Mouse (Mus musculus) midbrain, embryonic 11.5 days (tissue): Measurements from ENCODE around the gene A930017K11Rik. TPM values are rescaled to one million over a fixed set of nuclear protein-coding genes. Genes with fewer than 3 reads are reported as not detected.

Experiments used
- ATAC-seq: fragments of 200-750 bp; cut with Nextera tagmentation; 2 replicates; pipeline ENCODE4 v1.8.0; 2017; ENCODE audit warnings: moderate TSS enrichment, moderate library complexity; ENCODE audit not compliant: low FRiP score
- DNase-seq: peaks from one replicate; pipeline ENCODE4 v3.0.0; 2015; ENCODE audit warnings: low spot score; ENCODE audit errors: missing footprints
- H3K27ac ChIP-seq: fragments of 300-500 bp; sonication (generic); 2 replicates; pipeline ENCODE4 v1.5.1; 2014; ENCODE audit warnings: low read depth, low read length
- H3K27me3 ChIP-seq: fragments of 300-500 bp; sonication (generic); 2 replicates; pipeline ENCODE4 v1.6.1; 2014; ENCODE audit warnings: mild to moderate bottlenecking, low read length, moderate library complexity, mixed read lengths; ENCODE audit not compliant: control insufficient read depth, insufficient read depth
- H3K36me3 ChIP-seq: fragments of 300-500 bp; sonication (generic); 2 replicates; pipeline ENCODE4 v1.6.1; 2014; ENCODE audit warnings: mild to moderate bottlenecking, low read length, moderate library complexity, mixed read lengths; ENCODE audit not compliant: control insufficient read depth, insufficient read depth
- H3K4me1 ChIP-seq: fragments of 300-500 bp; sonication (generic); 2 replicates; pipeline ENCODE4 v1.6.1; 2014; ENCODE audit warnings: low read length; ENCODE audit not compliant: control insufficient read depth, insufficient read depth
- H3K4me2 ChIP-seq: fragments of 300-500 bp; sonication (generic); 2 replicates; pipeline ENCODE4 v1.6.1; 2014; ENCODE audit warnings: mild to moderate bottlenecking, moderate library complexity
- H3K4me3 ChIP-seq: fragments of 300-500 bp; sonication (generic); 2 replicates; pipeline ENCODE4 v1.5.1; 2014; ENCODE audit warnings: low read depth, low read length
- H3K9ac ChIP-seq: fragments of 300-500 bp; sonication (generic); 2 replicates; pipeline ENCODE4 v1.6.1; 2014; ENCODE audit warnings: low read length
- H3K9me3 ChIP-seq: fragments of 300-500 bp; sonication (generic); 2 replicates; pipeline ENCODE4 v1.6.1; 2016; ENCODE audit warnings: low read length; ENCODE audit not compliant: control insufficient read depth
- WGBS: fragments of 180-500 bp; shearing (Covaris S2); extraction: QIAGEN DNeasy Blood & Tissue Kit; methylation state at CpG from one replicate; pipeline ENCODE4 v1.1.7; 2014; 5-methylcytosine and 5-hydroxymethylcytosine counted together
- polyA plus RNA-seq: library from polyadenylated mRNA; unstranded; fragments of >200 nt; fragmentation: Nextera tagmentation; extraction: Ambion mirVana; gene quantifications from 2 replicates; pipeline ENCODE4 v1.2.1, GENCODE M21; 2014

A930017K11Rik gene
- polyA plus RNA-seq, 1 experiment from 2014 or later = not detected

- Histone ChIP-seq H3K4me3 (peak within 1 kb of the TSS; percentile 85), H3K36me3 (no peaks in the 10 kb centered on the region), H3K27ac (peak within 1 kb of the TSS; percentile 81), H3K27me3 (no peaks in the 10 kb centered on the region), H3K4me2 (peak within 1 kb of the TSS; percentile 97), H3K9me3 (no peaks in the 10 kb centered on the region), H3K4me1 (peaks cover 12% of the 10 kb centered on the region), H3K9ac (peak within 1 kb of the TSS; percentile 79)
- no peak for DNase-seq
- WGBS = under 1% methylated on average over 76 of the region's 78 CpGs
- ATAC-seq = peak; percentile 4; the same call in 1 of the 2 replicates
Observed at GRCm38 (mm10) chr17:25919144-25919785, 33.1 kb downstream of the A930017K11Rik start, which contains the start of gene Rab40c. Gene Rab40c, minus strand, starts transcription at chr17:25919727.

- no peaks in the 10 kb centered on the region for H3K9me3 ChIP-seq
- ATAC-seq (no peak), DNase-seq (no peak)
- no peaks in the 10 kb centered on the region for H3K27me3 ChIP-seq
- no peaks in the 10 kb centered on the region for H3K36me3 ChIP-seq
- H3K4me1 ChIP-seq = peaks cover 12% of the 10 kb centered on the region
- H3K4me2 ChIP-seq = peak overlapping the region; percentile 97
- peak overlapping the region; percentile 85 for H3K4me3 ChIP-seq
- no peak overlapping the region for H3K27ac ChIP-seq
- 82% methylated on average over 9 of the region's 9 CpGs for WGBS
- H3K9ac ChIP-seq = peak overlapping the region; percentile 79
Observed at GRCm38 (mm10) chr17:25918037-25918750, 34.2 kb downstream of the A930017K11Rik start.

GRCm38 (mm10) chr17:25916931-25917647 lies 35.3 kb downstream of the A930017K11Rik start:
- H3K4me3 ChIP-seq = no peak overlapping the region
- H3K9me3 ChIP-seq = no peaks in the 10 kb centered on the region
- H3K27ac ChIP-seq = no peak overlapping the region
- H3K4me1 ChIP-seq = peaks cover 12% of the 10 kb centered on the region
- ATAC-seq (no peak), DNase-seq (no peak)
- no peaks in the 10 kb centered on the region for H3K36me3 ChIP-seq
- no peak overlapping the region for H3K9ac ChIP-seq
- 86% methylated on average over 8 of the region's 8 CpGs for WGBS
- no peak overlapping the region for H3K4me2 ChIP-seq
- no peaks in the 10 kb centered on the region for H3K27me3 ChIP-seq

GRCm38 (mm10) chr17:25914295-25914694 lies 38.1 kb downstream of the A930017K11Rik start:
- Histone ChIP-seq H3K9ac (no peak overlapping the region), H3K4me1 (peaks cover 12% of the 10 kb centered on the region), H3K27me3 (no peaks in the 10 kb centered on the region), H3K36me3 (no peaks in the 10 kb centered on the region), H3K4me2 (no peak overlapping the region), H3K9me3 (no peaks in the 10 kb centered on the region), H3K27ac (no peak overlapping the region), H3K4me3 (no peak overlapping the region)
- ATAC-seq = no peak
- 87% methylated on average over 4 of the region's 4 CpGs for WGBS
- DNase-seq = no peak

- 88% methylated on average over 1 of the region's 1 CpGs for WGBS
- Histone ChIP-seq H3K27ac (no peak overlapping the region), H3K4me1 (peaks cover 11% of the 10 kb centered on the region), H3K4me2 (no peak overlapping the region), H3K9ac (no peak overlapping the region), H3K4me3 (no peak overlapping the region), H3K27me3 (no peaks in the 10 kb centered on the region), H3K9me3 (no peaks in the 10 kb centered on the region), H3K36me3 (no peaks in the 10 kb centered on the region)
- DNase-seq (no peak), ATAC-seq (no peak)
Observed at GRCm38 (mm10) chr17:25913877-25914275, 38.5 kb downstream of the A930017K11Rik start.

GRCm38 (mm10) chr17:25913186-25913876 lies 39.0 kb downstream of the A930017K11Rik start:
- DNase-seq (no peak), ATAC-seq (no peak)
- no peak overlapping the region for H3K4me3 ChIP-seq
- H3K4me2 ChIP-seq = no peak overlapping the region
- H3K36me3 ChIP-seq = no peaks in the 10 kb centered on the region
- 88% methylated on average over 14 of the region's 14 CpGs for WGBS
- no peaks in the 10 kb centered on the region for H3K27me3 ChIP-seq
- peaks cover 5% of the 10 kb centered on the region for H3K4me1 ChIP-seq
- H3K9me3 ChIP-seq = no peaks in the 10 kb centered on the region
- no peak overlapping the region for H3K27ac ChIP-seq
- no peak overlapping the region for H3K9ac ChIP-seq

- H3K27ac ChIP-seq = no peak overlapping the region
Observed at GRCm38 (mm10) chr17:25911816-25912215, 40.5 kb downstream of the A930017K11Rik start.

GRCm38 (mm10) chr17:25907640-25908039 lies 44.7 kb downstream of the A930017K11Rik start:
- Histone ChIP-seq H3K9me3 (no peaks in the 10 kb centered on the region), H3K9ac (no peak overlapping the region), H3K27ac (no peak overlapping the region), H3K4me1 (no peaks in the 10 kb centered on the region), H3K36me3 (no peaks in the 10 kb centered on the region), H3K4me3 (no peak overlapping the region), H3K27me3 (no peaks in the 10 kb centered on the region), H3K4me2 (no peak overlapping the region)
- no peak for ATAC-seq
- no peak for DNase-seq
- WGBS = 82% methylated on average over 2 of the region's 2 CpGs

More at GRCm38 (mm10) chr17:25911816-25912215, 40.5 kb downstream of the A930017K11Rik start:
- no peaks in the 10 kb centered on the region for H3K9me3 ChIP-seq
- no peak overlapping the region for H3K4me2 ChIP-seq
- no peak overlapping the region for H3K4me3 ChIP-seq
- no peaks in the 10 kb centered on the region for H3K27me3 ChIP-seq
- H3K36me3 ChIP-seq = no peaks in the 10 kb centered on the region
- H3K9ac ChIP-seq = no peak overlapping the region
- DNase-seq (no peak), ATAC-seq (no peak)
- H3K4me1 ChIP-seq = no peaks in the 10 kb centered on the region
- 93% methylated on average over 4 of the region's 4 CpGs for WGBS
